Mouse (Mus musculus): ENCODE data around the gene Tmem238l. TPM values are rescaled to one million over a fixed set of nuclear protein-coding genes. Genes with fewer than 3 reads are reported as not detected.

Tmem238l gene
- polyA plus RNA-seq, 1 experiment from 2014 or later = not detected

DNA sequence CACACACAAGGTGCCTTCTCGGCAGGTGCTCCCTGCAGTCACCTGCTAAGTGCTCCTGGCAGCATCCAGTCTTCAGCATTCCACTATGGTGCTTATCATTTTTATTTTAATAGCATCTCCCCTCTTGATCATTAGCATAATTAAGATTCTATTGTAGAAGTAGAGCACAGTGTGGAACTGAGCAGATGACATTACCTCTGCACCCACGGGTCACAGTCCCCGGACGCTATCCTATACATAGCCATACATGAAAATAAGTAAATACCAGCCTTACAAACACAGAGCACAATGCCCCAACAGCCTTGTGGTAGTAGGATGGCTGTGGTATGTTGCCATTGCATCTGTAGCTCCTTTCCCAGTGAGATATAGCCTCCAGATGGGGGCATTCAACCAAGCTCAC lies 52.1 kb downstream of the Tmem238l start:
- Histone ChIP-seq H3K27me3 (no peaks in the 10 kb centered on the region), H3K27ac (replicated peaks) (no peak overlapping the region), H3K36me3 (no peaks in the 10 kb centered on the region), H3K4me3 (no peak overlapping the region), H3K4me1 (peaks cover 11% of the 10 kb centered on the region; the same call in 1 of the 2 replicates), H3K4me2 (replicated peaks) (no peak overlapping the region), H3K9me3 (no peaks in the 10 kb centered on the region), H3K9ac (replicated peaks) (no peak overlapping the region)
- WGBS = 93% methylated on average over 4 of the region's 4 CpGs
- no peak for ATAC-seq (replicated peaks)

DNA sequence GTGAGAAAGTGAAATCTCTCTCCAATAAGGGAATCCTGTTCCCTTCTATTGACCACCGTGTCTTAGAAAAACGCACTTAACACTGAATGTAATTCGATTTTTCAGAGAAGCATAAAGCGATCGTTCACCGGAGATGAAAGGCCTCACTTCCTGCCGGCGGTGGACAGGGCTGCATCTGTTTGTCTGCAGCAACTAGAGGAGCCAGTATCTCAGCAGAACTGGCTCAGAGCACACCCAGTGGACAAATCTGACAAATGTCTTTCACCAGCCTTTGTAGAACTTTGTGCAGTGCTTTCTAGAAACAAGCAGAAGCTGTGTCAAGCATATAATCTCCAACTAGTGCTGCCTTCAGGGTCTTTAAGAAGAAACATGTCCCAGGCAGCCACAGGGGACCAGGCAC lies 54.0 kb downstream of the Tmem238l start:
- H3K9ac ChIP-seq (replicated peaks) = peak overlapping the region; percentile 9; the same call in 1 of the 2 replicates
- no peaks in the 10 kb centered on the region for H3K9me3 ChIP-seq
- 7% methylated on average over 8 of the region's 8 CpGs for WGBS
- H3K4me2 ChIP-seq (replicated peaks) = no peak overlapping the region
- no peak overlapping the region for H3K27ac ChIP-seq (replicated peaks)
- H3K4me3 ChIP-seq = no peak overlapping the region
- ATAC-seq (replicated peaks) = no peak
- H3K27me3 ChIP-seq = no peaks in the 10 kb centered on the region
- H3K36me3 ChIP-seq = no peaks in the 10 kb centered on the region
- peaks cover 11% of the 10 kb centered on the region; the same call in 1 of the 2 replicates for H3K4me1 ChIP-seq

DNA sequence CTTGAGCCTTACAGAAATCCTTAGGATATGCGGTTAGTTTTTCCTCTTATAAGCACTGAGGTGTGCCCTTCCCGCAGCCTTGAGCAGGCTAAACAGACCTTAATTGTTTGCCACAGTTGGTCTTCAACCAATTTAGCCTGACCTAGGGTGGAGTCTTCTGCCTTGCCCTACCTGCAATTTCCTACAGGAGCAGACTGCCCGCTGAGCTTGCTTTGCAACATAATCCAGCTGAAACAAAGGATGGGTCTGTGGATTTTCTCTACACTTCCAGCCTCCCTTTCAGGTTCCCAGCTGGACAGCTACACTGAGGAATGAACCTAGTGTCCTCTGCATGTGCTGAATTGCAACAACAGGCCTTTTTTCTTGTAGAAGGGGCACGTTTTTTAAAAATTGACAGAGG lies 55.2 kb downstream of the Tmem238l start:
- peaks cover 11% of the 10 kb centered on the region; the same call in 1 of the 2 replicates for H3K4me1 ChIP-seq
- H3K9ac ChIP-seq (replicated peaks) = no peak overlapping the region
- H3K4me3 ChIP-seq = no peak overlapping the region
- no peaks in the 10 kb centered on the region for H3K9me3 ChIP-seq
- H3K4me2 ChIP-seq (replicated peaks) = no peak overlapping the region
- no peaks in the 10 kb centered on the region for H3K27me3 ChIP-seq
- no peak for ATAC-seq (replicated peaks)
- H3K36me3 ChIP-seq = no peaks in the 10 kb centered on the region
- H3K27ac ChIP-seq (replicated peaks) = no peak overlapping the region
- WGBS = 17% methylated on average over 4 of the region's 4 CpGs

Other genes starting within 250 kb of the Tmem238l start
- gene Pirt, start 44.7 kb upstream of the Tmem238l start, polyA plus RNA-seq (2015; fragmentation: Nextera tagmentation; extraction: Ambion mirVana) = 0.11 TPM in 1 of 2 replicates, not detected in the other
- gene Tmem220, start 68.5 kb downstream of the Tmem238l start, polyA plus RNA-seq (2015; fragmentation: Nextera tagmentation; extraction: Ambion mirVana) = 0.31 and 0.55 TPM in 2 replicates
- 34.2 and 34.9 TPM in 2 replicates for gene Adprm, start 96.0 kb downstream of the Tmem238l start, polyA plus RNA-seq (2015; fragmentation: Nextera tagmentation; extraction: Ambion mirVana)
- gene Sco1, start 96.0 kb downstream of the Tmem238l start, polyA plus RNA-seq (2015; fragmentation: Nextera tagmentation; extraction: Ambion mirVana) = 14.7 and 15.5 TPM in 2 replicates
- gene Myh3, start 121.7 kb downstream of the Tmem238l start, polyA plus RNA-seq (2015; fragmentation: Nextera tagmentation; extraction: Ambion mirVana) = 0.08 and 0.48 TPM in 2 replicates
- not detected in 2 replicates for gene Myh2, start 214.4 kb downstream of the Tmem238l start, polyA plus RNA-seq (2015; fragmentation: Nextera tagmentation; extraction: Ambion mirVana)
- 0.08 TPM in 2 replicates for gene Myh1, start 243.4 kb downstream of the Tmem238l start, polyA plus RNA-seq (2015; fragmentation: Nextera tagmentation; extraction: Ambion mirVana)

Measured in forebrain, embryonic 15.5 days (tissue).